ENCODE assay signal across 22 mouse cellular contexts in the genomic region with DNA sequence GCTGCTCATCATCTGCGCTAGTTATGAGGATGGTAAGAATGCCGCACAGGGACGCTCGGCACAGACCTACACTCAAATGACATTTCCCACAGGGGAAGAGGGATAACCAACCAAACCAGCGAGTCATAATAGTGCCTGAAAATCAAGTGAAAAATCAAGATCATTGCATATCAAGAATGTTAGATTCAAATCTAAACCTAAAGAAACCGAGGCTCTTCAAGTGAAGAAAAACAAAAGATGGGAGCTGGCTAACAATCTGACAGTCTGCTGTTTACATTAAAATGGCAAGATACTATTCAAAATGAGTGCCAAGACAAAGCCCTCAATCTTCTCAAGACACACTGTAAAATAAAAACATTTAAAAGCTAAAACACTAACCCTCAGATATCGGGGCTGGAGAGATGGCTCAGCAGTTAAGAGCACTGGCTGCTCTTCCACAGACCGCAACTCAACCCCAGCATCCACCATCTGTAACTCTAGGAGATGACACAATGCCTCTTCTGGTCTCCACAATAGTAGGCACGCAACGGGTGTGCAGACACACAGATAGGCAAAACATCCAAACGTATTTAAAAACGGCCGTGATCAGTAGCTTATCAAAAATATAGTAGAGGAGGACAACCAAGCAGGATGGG. TPM values are rescaled to one million over a fixed set of nuclear protein-coding genes. Genes with fewer than 3 reads are reported as not detected.
DNase-seq lines count a peak whose midpoint lies in the region; ATAC-seq and TF ChIP-seq lines count a peak whose summit lies in the region.
"Had no signal": no experiment of that assay in that cellular context is flagged by ENCODE, and none has a peak within 500 bp of the region (broad histone marks: within the 10 kb centered on the region; RNA-seq: fewer than 3 reads in every experiment).

No protein-coding gene starts in this region.

- no peaks in the 10 kb centered on the region for H3K27me3 ChIP-seq in forebrain, embryonic 11.5 days (ENCODE audit: control insufficient read depth, insufficient read depth, low read length)
- no peaks in the 10 kb centered on the region for H3K27me3 ChIP-seq in forebrain, embryonic 16.5 days (replicated peaks; ENCODE audit: control insufficient read depth, insufficient read depth, low read length)
- H3K27me3 ChIP-seq in thymus, adult 2 months (ENCODE audit: control insufficient read depth, insufficient read depth, low read length) = no peaks in the 10 kb centered on the region
- H3K27me3 ChIP-seq: CH12.LX, Patski had no signal

- H3K27ac ChIP-seq in forebrain, embryonic 11.5 days (ENCODE audit: low read depth, low read length) = no peak overlapping the region
- H3K27ac ChIP-seq in forebrain, embryonic 16.5 days (ENCODE audit: low read length) = no peak overlapping the region
- 0 out of 2 replicates have a peak overlapping the region, but pooled peaks have one; percentile 28 for H3K27ac ChIP-seq in thymus, adult 2 months (ENCODE audit: control insufficient read depth, insufficient read depth, low read length)

- ATAC-seq in forebrain, embryonic 11.5 days (replicated peaks; ENCODE audit: low FRiP score) = no peak
- no peak for ATAC-seq in forebrain, embryonic 16.5 days
- ATAC-seq: Patski had no signal

- TF ChIP-seq POLR2A in thymus, adult 2 months (IDR thresholded peaks at IDR 0.05; ENCODE audit: control insufficient read depth, extremely low read depth, insufficient read depth, low read length, poor library complexity) = no peak

- no peak for TF ChIP-seq CTCF in thymus, adult 2 months (IDR thresholded peaks at IDR 0.05; ENCODE audit: borderline replicate concordance, control insufficient read depth, extremely low read depth, insufficient read depth, low read length, poor library complexity)

- H3K9me3 ChIP-seq in forebrain, embryonic 11.5 days (ENCODE audit: control insufficient read depth, low read length) = no peaks in the 10 kb centered on the region
- H3K9me3 ChIP-seq in forebrain, embryonic 16.5 days (ENCODE audit: control insufficient read depth, low read length) = no peaks in the 10 kb centered on the region
- H3K9me3 ChIP-seq: G1E had no signal

- no peak overlapping the region for H3K4me3 ChIP-seq in forebrain, embryonic 11.5 days (ENCODE audit: low read depth, low read length)
- H3K4me3 ChIP-seq in forebrain, embryonic 16.5 days (replicated peaks; ENCODE audit: low read length) = no peak overlapping the region
- no peak overlapping the region for H3K4me3 ChIP-seq in thymus, adult 2 months (ENCODE audit: control insufficient read depth, insufficient read depth, low read length)

- H3K4me2 ChIP-seq in forebrain, embryonic 11.5 days (ENCODE audit: low read depth, low read length, severe bottlenecking) = no peak overlapping the region
- no peak overlapping the region for H3K4me2 ChIP-seq in forebrain, embryonic 16.5 days (ENCODE audit: low read length)

- H3K9ac ChIP-seq in forebrain, embryonic 11.5 days (ENCODE audit: low read length) = no peak overlapping the region
- H3K9ac ChIP-seq in forebrain, embryonic 16.5 days (replicated peaks; ENCODE audit: low read depth, low read length) = no peak overlapping the region

- H3K36me3 ChIP-seq in forebrain, embryonic 11.5 days (ENCODE audit: control insufficient read depth, insufficient read depth, low read length) = peaks cover 18% of the 10 kb centered on the region
- H3K36me3 ChIP-seq in forebrain, embryonic 16.5 days (ENCODE audit: control insufficient read depth, insufficient read depth) = peaks cover 33% of the 10 kb centered on the region
- peaks cover 63% of the 10 kb centered on the region for H3K36me3 ChIP-seq in thymus, adult 2 months (ENCODE audit: control insufficient read depth, insufficient read depth, low read length)

- DNase-seq in forebrain, embryonic 11.5 days (ENCODE audit: low spot score) = peak; percentile 32
- DNase-seq in thymus, adult 2 months = no peak
- DNase-seq in thymus, postnatal 25 days = no peak
- DNase-seq in 3T3-L1 (ENCODE audit: low read depth, low spot score) = peak; percentile 93
- peak; percentile 94 for DNase-seq in adipocyte (ENCODE audit: low spot score)
- DNase-seq in heart, adult 18-20 months = no peak
- DNase-seq in layer of hippocampus, postnatal 14 days (ENCODE audit: low spot score in 2 of 2) = no peak
- DNase-seq: adrenal gland, adult 2 months; adrenal gland, adult 8-10 months; adrenal gland, postnatal 10 days; adrenal gland, postnatal 14 days; adrenal gland, postnatal 25 days; adrenal gland, postnatal 36 days; B cell, adult 2 months; cerebellum, adult 11 months; cerebellum, adult 11-12 months; cerebellum, adult 18-20 months; cerebellum, adult 2 months had no signal

- no peaks in the 10 kb centered on the region for H3K4me1 ChIP-seq in forebrain, embryonic 11.5 days (replicated peaks; ENCODE audit: control insufficient read depth, insufficient read depth, low read length)
- H3K4me1 ChIP-seq in forebrain, embryonic 16.5 days (replicated peaks; ENCODE audit: control insufficient read depth, insufficient read depth, low read length) = no peaks in the 10 kb centered on the region
- peaks cover 2% of the 10 kb centered on the region; the same call in 1 of the 2 replicates for H3K4me1 ChIP-seq in thymus, adult 2 months (replicated peaks; ENCODE audit: control insufficient read depth, insufficient read depth, low read length)

- WGBS in forebrain, embryonic 11.5 days = 96% methylated on average over 13 of the region's 13 CpGs
- 97% methylated on average over 13 of the region's 13 CpGs for WGBS in forebrain, embryonic 16.5 days
- 97% methylated on average over 13 of the region's 13 CpGs for WGBS in thymus, adult 2 months

RNA-seq across cellular contexts. Expression of a gene that starts 8.6 kb away (rescaled TPM):
- 101 and 104 TPM in 2 replicates for polyA plus RNA-seq in forebrain, embryonic 11.5 days (2014; fragmentation: Nextera tagmentation; extraction: Ambion mirVana)
- 57.9 and 65.5 TPM in 2 replicates for polyA plus RNA-seq in forebrain, embryonic 16.5 days (2015; fragmentation: Nextera tagmentation; extraction: Ambion mirVana)
- polyA plus RNA-seq in thymus, adult 2 months (2012; rRNA removed) = 21.4 and 26.1 TPM in 2 replicates
- 1 to 10 TPM; 7.3 to 8.7 TPM for total RNA-seq in heart, adult 18-20 months (2021)
- 10 to 100 TPM; 14.4 to 17.0 TPM for total RNA-seq in layer of hippocampus, postnatal 14 days (2021)

RNA-seq across cellular contexts. Expression of a gene that starts 37.7 kb away (rescaled TPM):
- polyA plus RNA-seq in forebrain, embryonic 11.5 days (2014; fragmentation: Nextera tagmentation; extraction: Ambion mirVana) = 21.9 and 22.2 TPM in 2 replicates
- polyA plus RNA-seq in forebrain, embryonic 16.5 days (2015; fragmentation: Nextera tagmentation; extraction: Ambion mirVana) = 29.0 and 31.8 TPM in 2 replicates
- polyA plus RNA-seq in thymus, adult 2 months (2012; rRNA removed) = 13.8 and 19.1 TPM in 2 replicates
- total RNA-seq in heart, adult 18-20 months (2021) = 1 to 10 TPM; 7.8 to 8.2 TPM
- total RNA-seq in layer of hippocampus, postnatal 14 days (2021) = 10 to 100 TPM; 31.9 to 35.0 TPM

Comparison
In these comparisons a context has a peak if more than half of its experiments do, and no peak if none do; other contexts are left out.
1. DNase-seq: peak in forebrain, embryonic 11.5 days (single experiment), 3T3-L1 (single experiment) and adipocyte (single experiment); none in thymus, adult 2 months (single experiment), thymus, postnatal 25 days (single experiment), heart, adult 18-20 months (0 of 2) and layer of hippocampus, postnatal 14 days (0 of 2).